ENCODE assay signal across 20 mouse cellular contexts in the genomic region with DNA sequence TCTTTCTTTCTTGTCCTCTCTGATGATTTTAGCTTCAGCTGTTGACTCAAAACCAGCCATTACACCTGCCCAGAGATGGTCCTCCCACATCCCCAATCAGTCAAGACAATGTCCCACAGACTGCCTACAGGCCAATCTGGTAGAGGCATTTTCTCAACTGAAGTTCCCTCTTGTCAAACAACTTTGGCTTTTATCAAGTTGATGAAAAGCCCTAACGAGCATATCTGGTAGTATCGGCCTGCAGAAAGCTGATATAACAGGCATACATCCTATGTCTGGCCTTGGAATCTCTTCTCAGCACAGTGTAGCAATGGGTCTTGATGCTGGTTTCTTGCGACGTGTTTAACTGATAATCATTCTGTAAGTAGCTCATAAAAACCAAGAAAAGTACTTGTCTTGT. TPM values are rescaled to one million over a fixed set of nuclear protein-coding genes. Genes with fewer than 3 reads are reported as not detected.
A peak's percentile ranks its signal among the peaks of the same experiment; 100 is the strongest.
DNase-seq lines count a peak whose midpoint lies in the region; ATAC-seq lines count a peak whose summit lies in the region.
"Had no signal": no experiment of that assay in that cellular context is flagged by ENCODE, and none has a peak within 500 bp of the region (broad histone marks: within the 10 kb centered on the region; RNA-seq: fewer than 3 reads in every experiment).

No protein-coding gene starts in this region.

- H3K4me1 ChIP-seq in liver, embryonic 12.5 days: peaks cover 52% of the 10 kb centered on the region
- H3K4me1 ChIP-seq in liver, embryonic 16.5 days (ENCODE audit: control insufficient read depth, low read depth, low read length): peaks cover 21% of the 10 kb centered on the region
- H3K4me1 ChIP-seq: forebrain, embryonic 15.5 days had no signal

- H3K27me3 ChIP-seq in liver, embryonic 12.5 days (replicated peaks): no peaks in the 10 kb centered on the region
- no peaks in the 10 kb centered on the region for H3K27me3 ChIP-seq in liver, embryonic 16.5 days (ENCODE audit: control insufficient read depth, insufficient read depth, low read depth, low read length)
- H3K27me3 ChIP-seq: embryonic facial prominence, embryonic 12.5 days; forebrain, embryonic 15.5 days had no signal

- 20% methylated on average over 4 of the region's 4 CpGs for whole genome bisulfite sequencing in liver, embryonic 12.5 days (ENCODE audit: insufficient replicate concordance)
- 23% methylated on average over 4 of the region's 4 CpGs for WGBS in liver, embryonic 16.5 days (ENCODE audit: insufficient replicate concordance)

- ATAC-seq in liver, embryonic 12.5 days: peak; percentile 80
- ATAC-seq in liver, embryonic 16.5 days (ENCODE audit: low read depth): peak; percentile 58
- ATAC-seq: forebrain, embryonic 15.5 days had no signal

- 0 out of 2 replicates have a peak overlapping the region, but pooled peaks have one; percentile 13 for H3K4me2 ChIP-seq in liver, embryonic 12.5 days
- no peak overlapping the region for H3K4me2 ChIP-seq in liver, embryonic 16.5 days (ENCODE audit: low read depth, low read length)
- H3K4me2 ChIP-seq: embryonic facial prominence, embryonic 12.5 days; forebrain, embryonic 15.5 days; hindbrain, embryonic 14.5 days had no signal

- no peak overlapping the region for H3K4me3 ChIP-seq in liver, embryonic 12.5 days
- no peak overlapping the region for H3K4me3 ChIP-seq in liver, embryonic 16.5 days (ENCODE audit: low read depth, low read length)
- H3K4me3 ChIP-seq: embryonic facial prominence, embryonic 12.5 days; forebrain, embryonic 15.5 days had no signal

- H3K9ac ChIP-seq in liver, embryonic 12.5 days: no peak overlapping the region
- H3K9ac ChIP-seq in liver, embryonic 16.5 days (ENCODE audit: low read depth, low read length): no peak overlapping the region
- H3K9ac ChIP-seq: embryonic facial prominence, embryonic 12.5 days; forebrain, embryonic 15.5 days; hindbrain, embryonic 14.5 days had no signal

- no peaks in the 10 kb centered on the region for H3K36me3 ChIP-seq in liver, embryonic 12.5 days
- H3K36me3 ChIP-seq in liver, embryonic 16.5 days (ENCODE audit: control insufficient read depth, insufficient read depth): no peaks in the 10 kb centered on the region
- H3K36me3 ChIP-seq: embryonic facial prominence, embryonic 12.5 days; forebrain, embryonic 15.5 days had no signal

- no peaks in the 10 kb centered on the region for H3K9me3 ChIP-seq in liver, embryonic 12.5 days (replicated peaks)
- no peaks in the 10 kb centered on the region for H3K9me3 ChIP-seq in liver, embryonic 16.5 days (replicated peaks; ENCODE audit: control insufficient read depth, low read length)
- H3K9me3 ChIP-seq: embryonic facial prominence, embryonic 12.5 days; forebrain, embryonic 15.5 days had no signal

- DNase-seq in MEL-GATA-1-ER (ENCODE audit: extremely low read depth, low read depth): peak; percentile 44
- DNase-seq in layer of hippocampus, postnatal 10 days (ENCODE audit: low spot score in 2 of 2): no peak
- no peak for DNase-seq in MN1 (ENCODE audit: low spot score)
- no peak for DNase-seq in left cerebral cortex, adult 8-10 months (ENCODE audit: low spot score in 2 of 2)
- DNase-seq in spleen, postnatal 14 days (ENCODE audit: low spot score in 2 of 2): no peak
- DNase-seq: adrenal gland, adult 2 months; adrenal gland, postnatal 25 days; cerebellum, adult 11 months; cerebellum, adult 8-10 months; cerebellum, postnatal 14 days; gastrocnemius, postnatal 36 days; heart, adult 11 months; heart, postnatal 10 days; heart, postnatal 4 days had no signal

- 0 out of 2 replicates have a peak overlapping the region, but pooled peaks have one; percentile 1 for H3K27ac ChIP-seq in liver, embryonic 12.5 days
- peak overlapping the region; percentile 14; the same call in 1 of the 2 replicates for H3K27ac ChIP-seq in liver, embryonic 16.5 days (ENCODE audit: low read length)
- H3K27ac ChIP-seq: embryonic facial prominence, embryonic 12.5 days; forebrain, embryonic 15.5 days; hindbrain, embryonic 14.5 days had no signal

RNA-seq across cellular contexts. Expression of a gene that starts 8.1 kb away (rescaled TPM):
- polyA plus RNA-seq in liver, embryonic 12.5 days (2016; fragmentation: Nextera tagmentation; extraction: Ambion mirVana): 2.5 and 3.6 TPM in 2 replicates
- polyA plus RNA-seq in liver, embryonic 16.5 days (2015; fragmentation: Nextera tagmentation; extraction: Ambion mirVana): 12.7 and 16.4 TPM in 2 replicates
- 10 to 100 TPM; 15.2 to 16.3 TPM for total RNA-seq in layer of hippocampus, postnatal 10 days (2021)
- 10 to 100 TPM; 17.9 to 22.7 (median 20.8) TPM for total RNA-seq in left cerebral cortex, adult 8-10 months (2022)
- total RNA-seq: common myeloid progenitor, adult 5-6 weeks had no signal

RNA-seq across cellular contexts. Expression of a gene that starts 28.3 kb away (rescaled TPM):
- 472 and 504 TPM in 2 replicates for polyA plus RNA-seq in liver, embryonic 12.5 days (2016; fragmentation: Nextera tagmentation; extraction: Ambion mirVana)
- polyA plus RNA-seq in liver, embryonic 16.5 days (2015; fragmentation: Nextera tagmentation; extraction: Ambion mirVana): 229 and 244 TPM in 2 replicates
- total RNA-seq in layer of hippocampus, postnatal 10 days (2021): 100 to 1,000 TPM; 250 to 267 TPM
- total RNA-seq in left cerebral cortex, adult 8-10 months (2022): 100 to 1,000 TPM; 154 to 187 (median 183) TPM

RNA-seq across cellular contexts. Expression of a gene that starts 28.4 kb away (rescaled TPM):
- polyA plus RNA-seq in liver, embryonic 12.5 days (2016; fragmentation: Nextera tagmentation; extraction: Ambion mirVana): 10.0 and 10.6 TPM in 2 replicates
- 7.1 TPM in 2 replicates for polyA plus RNA-seq in liver, embryonic 16.5 days (2015; fragmentation: Nextera tagmentation; extraction: Ambion mirVana)
- total RNA-seq in layer of hippocampus, postnatal 10 days (2021): 10 to 100 TPM; 10.0 to 11.9 TPM
- total RNA-seq in left cerebral cortex, adult 8-10 months (2022): 10 to 100 TPM; 10.4 to 11.4 (median 10.8) TPM

RNA-seq across cellular contexts. Expression of a gene that starts 42.4 kb away (rescaled TPM):
- polyA plus RNA-seq in liver, embryonic 12.5 days (2016; fragmentation: Nextera tagmentation; extraction: Ambion mirVana): 22.0 and 22.2 TPM in 2 replicates
- polyA plus RNA-seq in liver, embryonic 16.5 days (2015; fragmentation: Nextera tagmentation; extraction: Ambion mirVana): 15.8 TPM in 2 replicates
- total RNA-seq in layer of hippocampus, postnatal 10 days (2021): 100 to 1,000 TPM; 199 to 221 TPM
- total RNA-seq in left cerebral cortex, adult 8-10 months (2022): 100 to 1,000 TPM; 181 to 200 (median 192) TPM
